Mouse (Mus musculus) olfactory bulb, adult 2 months (tissue): ENCODE data around the gene Apba1.

Experiments used
- CTCF ChIP-seq: fragments of 200-500 bp; IDR thresholded peaks from 2 replicates; pipeline ENCODE4 v1.5.1; 2012; ENCODE audit warnings: low read depth, mild to moderate bottlenecking, low read length, moderate library complexity; ENCODE audit not compliant: insufficient read depth
- POLR2A ChIP-seq: fragments of 200-500 bp; IDR thresholded peaks from 2 replicates; pipeline ENCODE4 v1.6.1; 2012; ENCODE audit warnings: mild to moderate bottlenecking, low read depth, low read length, moderate library complexity; ENCODE audit not compliant: insufficient read depth

GRCm38 (mm10) chr19:23830761-23831160, 72.1 kb downstream of the Apba1 start:
- TF ChIP-seq POLR2A (no peak), CTCF (no peak)
